Mouse (Mus musculus): ENCODE results near the gene Snx15. TPM values are rescaled to one million over a fixed set of nuclear protein-coding genes. Genes with fewer than 3 reads are reported as not detected.
A peak's percentile ranks its signal among the peaks of the same experiment; 100 is the strongest.
"Not testable (repeated sequence)": the region's sequence is repeated elsewhere in the genome, so short reads cannot be mapped to it uniquely, and the experiment has no call there.

Gene Snx15
- 23.5 and 26.9 TPM in 2 replicates for total RNA-seq (2021)
- long read RNA-seq, transcript Snx15-201 (8 exons, 1,635 nt), result major isoform, 31 of 41 reads
- long read RNA-seq, partial matches to known transcripts, result 7 of 41 reads
- long read RNA-seq, other reads (novel, unspliced or antisense), result 3 of 41 reads

- peak; percentile 93 for DNase-seq
Measured at GRCm38 (mm10) chr19:6127760-6128341, at the start of gene Snx15. Gene Snx15, minus strand, starts transcription at chr19:6128304.

- peak; percentile 36 for DNase-seq
Measured at GRCm38 (mm10) chr19:6174771-6175170, 46.7 kb upstream of the Snx15 start.

DNA sequence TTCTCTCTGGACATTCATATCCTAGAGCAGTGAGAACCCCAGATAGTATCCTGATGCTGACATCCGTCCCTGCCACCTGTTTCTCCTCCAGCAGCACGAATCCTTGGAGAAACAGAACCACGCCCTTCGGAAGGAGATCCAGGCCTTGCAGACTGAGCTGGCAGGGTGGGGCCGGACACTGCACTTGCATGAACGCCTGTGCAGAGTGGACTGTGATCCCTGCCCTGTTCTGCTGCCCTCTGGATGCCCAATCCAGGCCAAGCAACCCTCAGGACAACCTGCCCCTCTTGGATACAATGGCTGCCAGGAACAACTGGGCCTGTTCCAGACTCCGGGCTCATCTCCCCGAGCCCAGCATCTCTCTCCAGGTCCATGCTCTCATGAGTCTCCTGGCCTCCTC, 43.1 kb upstream of the Snx15 start:
- no peak for DNase-seq

- DNase-seq, result no peak
Measured at GRCm38 (mm10) chr19:6166750-6167149, 38.6 kb upstream of the Snx15 start.

- DNase-seq, result peak; percentile 29
Measured at GRCm38 (mm10) chr19:6163872-6164547, 35.9 kb upstream of the Snx15 start.

- no peak for DNase-seq
Measured at GRCm38 (mm10) chr19:6157220-6157619, 29.1 kb upstream of the Snx15 start.

DNA sequence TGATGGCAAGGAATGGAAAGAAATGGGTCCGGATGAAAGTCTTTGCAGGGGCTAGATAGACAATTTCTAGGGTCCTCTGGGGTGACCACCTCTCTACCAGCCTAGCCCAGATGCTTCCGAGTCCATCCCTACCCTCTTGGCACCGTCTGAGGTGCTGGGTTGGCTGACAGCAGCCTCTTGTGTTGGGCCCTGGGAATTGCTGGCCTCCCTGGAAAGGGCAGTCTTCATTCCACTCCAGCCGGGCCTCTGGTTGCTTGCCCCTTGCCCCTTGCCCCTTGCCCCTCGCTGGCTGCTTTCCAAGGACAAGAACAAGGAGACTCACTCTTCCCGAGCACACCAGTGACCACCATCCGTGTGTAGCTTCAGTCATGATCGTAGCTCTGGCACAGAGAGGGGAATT, 28.3 kb upstream of the Snx15 start:
- DNase-seq, result no peak

DNA sequence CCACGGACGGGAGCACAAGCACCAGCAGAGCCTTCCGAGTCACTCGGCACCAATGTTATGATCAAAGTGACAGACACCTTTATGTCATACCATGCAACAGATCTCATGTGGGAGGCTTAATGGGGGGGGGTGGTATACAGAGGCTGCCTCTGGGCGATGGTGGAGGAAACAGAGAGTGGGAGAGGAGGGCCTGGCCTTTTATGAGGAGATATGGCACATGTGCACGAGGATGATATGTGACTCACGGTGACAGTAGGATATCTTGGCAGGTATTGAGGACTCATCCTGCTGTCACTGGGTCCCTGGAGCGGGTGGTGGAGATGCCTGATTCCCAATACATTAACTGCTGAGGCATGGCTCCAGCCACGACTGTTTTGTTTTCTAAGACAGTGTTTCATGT, 27.1 kb upstream of the Snx15 start:
- DNase-seq, result no peak

GRCm38 (mm10) chr19:6144842-6145241, 16.7 kb upstream of the Snx15 start:
- DNase-seq, result no peak

DNA sequence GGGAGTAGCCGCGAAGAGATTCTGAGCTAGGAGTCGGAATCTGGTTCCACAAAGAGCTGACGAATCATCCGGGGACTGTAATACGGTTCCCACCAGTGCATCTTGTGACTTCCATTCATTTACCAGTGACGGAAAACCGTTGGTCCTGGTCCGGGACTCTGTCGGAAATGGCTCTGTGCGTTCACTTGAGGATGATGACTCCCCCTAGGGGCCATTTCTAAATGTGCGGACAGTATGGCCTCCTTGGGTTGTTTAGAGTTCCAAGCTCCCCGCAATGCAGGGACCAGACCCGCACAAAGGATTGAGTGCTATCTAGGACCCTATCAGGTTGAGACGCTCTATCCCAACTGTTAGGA, 13.3 kb upstream of the Snx15 start, which contains the start of gene Arl2:
Gene Arl2 (minus strand): TSS at position 155 of the 356 bp plus-strand sequence.
- DNase-seq, result peak; percentile 61

- peak; percentile 88 for DNase-seq
Measured at GRCm38 (mm10) chr19:6140678-6141393, 12.7 kb upstream of the Snx15 start, which contains the start of gene Batf2. Gene Batf2, plus strand, starts transcription at chr19:6140983.

- no peak for DNase-seq
Measured at GRCm38 (mm10) chr19:6140374-6140677, 12.2 kb upstream of the Snx15 start.

DNA sequence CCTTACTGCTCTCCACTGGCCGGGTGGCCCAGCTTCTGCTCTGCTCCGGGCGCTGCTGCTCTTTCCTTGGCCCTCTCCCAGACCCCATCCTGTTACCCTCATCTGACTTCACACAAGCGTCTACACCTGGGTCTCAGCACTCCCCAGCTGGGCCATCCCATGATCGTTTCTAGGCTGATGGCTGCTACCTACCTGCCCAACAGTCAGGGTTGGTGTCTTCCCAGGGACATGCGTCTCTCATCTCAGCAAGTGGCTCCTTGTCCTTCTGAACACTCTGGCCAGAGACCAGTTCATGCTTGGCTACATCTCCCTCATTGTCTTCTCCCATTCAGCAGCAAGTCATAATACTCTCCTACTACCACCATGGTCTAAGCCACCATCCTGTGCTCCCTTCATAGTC, 11.6 kb upstream of the Snx15 start:
- DNase-seq, result no peak

DNA sequence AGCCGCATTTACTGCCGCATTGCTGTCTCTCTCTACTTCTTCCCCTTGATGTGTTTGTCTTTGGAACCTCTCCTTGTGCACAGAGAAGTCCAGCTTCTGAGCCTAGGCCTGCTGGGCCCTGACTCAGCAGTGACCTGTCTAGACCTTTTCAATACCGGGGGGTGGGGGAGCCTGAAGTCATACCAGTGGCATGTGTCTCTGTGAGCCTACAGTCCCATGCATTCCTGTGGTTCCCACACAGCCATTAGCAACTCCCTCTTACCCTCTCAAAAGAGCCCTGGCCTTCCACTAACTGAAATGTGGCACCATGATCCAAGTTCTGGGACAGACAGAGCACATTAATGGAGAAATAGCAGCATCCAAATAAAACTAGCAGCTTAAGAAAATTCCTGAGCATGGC, 8.3 kb upstream of the Snx15 start:
- no peak for DNase-seq

DNA sequence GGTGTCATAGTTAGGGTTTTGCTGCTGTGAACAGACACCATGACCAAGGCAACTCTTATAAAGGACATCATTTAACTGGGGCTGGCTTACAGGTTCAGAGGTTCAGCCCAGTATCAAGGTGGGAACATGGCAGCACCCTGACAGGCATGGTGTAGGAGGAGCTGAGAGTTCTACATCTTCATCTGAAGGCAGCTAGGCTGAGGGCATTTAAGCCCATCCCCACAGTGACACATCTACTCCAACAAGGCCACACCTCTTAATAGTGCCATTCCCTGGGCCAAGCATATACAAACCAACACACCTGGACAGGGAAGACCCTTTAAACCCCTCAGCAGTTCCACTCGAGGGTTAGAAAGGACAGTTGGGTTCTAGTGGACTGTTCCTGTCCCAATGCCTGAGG, 5.1 kb upstream of the Snx15 start:
- DNase-seq, result not testable (repeated sequence)

- DNase-seq, result no peak
Measured at GRCm38 (mm10) chr19:6132171-6132827, 4.2 kb upstream of the Snx15 start.

DNA sequence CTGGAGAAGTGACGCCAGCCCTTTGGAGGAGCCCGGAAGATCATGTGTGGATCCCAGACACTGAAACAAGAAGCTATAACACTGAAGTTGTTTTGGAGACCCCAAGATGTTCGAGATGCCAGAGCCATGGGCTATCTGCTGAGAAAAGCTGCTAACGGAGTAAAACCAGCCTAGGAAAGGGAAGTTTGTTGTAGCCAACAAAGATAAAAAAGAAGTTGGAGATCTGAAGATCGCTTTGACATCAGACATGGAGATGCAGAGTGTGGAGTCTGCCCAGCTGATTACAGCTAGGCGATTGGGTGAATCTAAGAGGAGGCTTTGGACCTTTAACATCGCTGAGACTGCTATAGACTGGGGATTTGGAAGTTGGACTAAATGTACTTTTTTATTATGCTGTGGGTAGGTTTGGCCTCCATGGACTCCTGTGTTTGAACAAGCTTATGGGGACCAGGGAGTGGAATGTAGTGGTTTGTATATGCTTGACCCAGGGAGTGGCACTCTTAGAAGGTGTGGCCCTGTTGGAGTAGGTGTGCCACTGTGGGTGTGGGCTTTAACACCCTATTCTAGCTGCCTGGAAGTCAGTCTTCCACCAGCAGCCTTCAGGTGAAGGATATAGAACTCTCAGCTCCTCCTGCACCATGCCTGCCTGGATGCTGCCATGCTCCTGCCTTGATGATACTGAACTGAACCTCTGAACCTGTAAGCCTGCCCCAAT, 2.5 kb upstream of the Snx15 start:
- DNase-seq, result not testable (repeated sequence)

DNA sequence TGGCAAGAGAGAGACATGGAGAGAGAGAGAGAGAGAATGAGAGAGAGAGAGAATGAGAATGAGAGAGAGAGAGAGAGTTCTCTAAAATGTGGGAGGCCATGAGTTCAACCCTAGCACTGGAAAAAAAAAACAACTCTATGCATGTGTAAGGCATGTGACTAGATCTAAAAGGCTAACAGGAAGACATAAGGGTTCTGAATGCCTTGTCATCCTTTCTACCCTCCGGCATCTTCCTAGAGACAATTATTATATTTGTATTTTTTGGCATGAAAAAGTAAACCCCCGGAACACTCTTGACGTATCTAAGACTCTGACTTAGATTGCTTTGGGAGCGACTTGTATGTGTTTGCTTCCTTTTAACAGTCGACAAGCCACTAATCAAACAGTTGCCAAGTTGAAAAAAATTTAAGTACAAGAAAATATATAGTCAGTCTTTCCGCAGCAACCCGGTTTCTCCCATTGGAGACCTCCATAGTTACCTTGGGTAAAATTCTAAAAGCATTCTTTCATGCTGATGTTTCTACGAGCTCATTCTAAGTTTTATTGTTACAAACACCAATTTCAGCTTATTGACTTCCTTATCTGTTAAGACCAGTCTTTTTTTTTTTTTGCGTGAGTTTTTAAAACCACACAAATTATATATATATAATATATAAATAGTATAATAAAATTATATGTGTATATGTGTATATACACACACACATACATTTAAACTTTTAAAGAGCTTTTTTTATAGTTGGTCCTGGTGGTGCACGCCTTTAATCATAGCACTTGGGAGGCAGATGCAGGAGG, 1.1 kb downstream of the Snx15 start:
- no peak for DNase-seq

- DNase-seq, result no peak
Measured at GRCm38 (mm10) chr19:6126289-6126688, 1.8 kb downstream of the Snx15 start.

DNA sequence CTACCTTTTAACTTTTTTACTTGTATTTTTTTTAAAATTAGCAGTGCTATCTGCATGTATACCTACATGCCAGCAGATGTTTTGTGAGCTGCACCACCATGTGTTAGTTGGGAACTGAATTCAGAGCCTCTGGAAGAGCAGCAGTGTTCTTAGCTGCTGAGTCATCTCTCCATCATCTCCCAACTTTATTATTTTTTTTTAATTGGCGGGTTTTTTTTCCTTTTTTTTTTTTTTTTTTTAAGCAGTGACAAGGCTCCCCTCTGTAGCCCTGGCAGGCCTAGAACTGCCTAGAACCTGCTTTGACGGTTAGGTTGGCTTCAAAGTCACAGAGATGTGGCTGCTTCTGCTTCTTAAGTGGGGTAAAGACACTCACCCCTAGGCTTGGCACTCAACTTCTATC, 3.2 kb downstream of the Snx15 start:
- DNase-seq, result no peak

- no peak for DNase-seq
Measured at GRCm38 (mm10) chr19:6123330-6123729, 4.8 kb downstream of the Snx15 start.

All from adrenal gland, postnatal 25 days (tissue).